Mouse (Mus musculus): ENCODE results near the gene Lmntd1.

Lmntd1 gene

GRCm38 (mm10) chr6:145485986-145486605, 128.0 kb downstream of the Lmntd1 start:
- DNase-seq (ENCODE audit: low spot score in 2 of 2), result no peak

DNA sequence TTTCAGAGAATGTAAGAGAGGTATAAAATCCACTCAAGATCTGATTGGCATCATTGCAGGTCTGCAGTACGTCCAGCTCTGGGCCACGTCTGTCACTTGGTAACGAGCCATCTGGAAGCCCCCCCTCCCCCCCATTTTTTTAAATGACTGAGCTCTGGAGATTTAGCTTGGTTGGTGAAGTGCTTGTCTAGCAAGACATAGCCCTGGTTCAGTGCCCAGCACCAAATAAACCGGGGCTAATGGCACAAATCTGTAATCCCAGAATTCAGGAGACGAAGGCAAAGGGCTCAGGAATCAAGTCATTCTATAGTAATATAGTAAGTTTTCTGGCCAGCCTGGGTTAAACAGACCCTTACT, 130.8 kb downstream of the Lmntd1 start:
- DNase-seq (ENCODE audit: low spot score in 2 of 2), result no peak

- no peak for DNase-seq (ENCODE audit: low spot score in 2 of 2)
Measured at GRCm38 (mm10) chr6:145482656-145483317, 131.3 kb downstream of the Lmntd1 start.

GRCm38 (mm10) chr6:145481938-145482337, 132.2 kb downstream of the Lmntd1 start:
- no peak for DNase-seq (ENCODE audit: low spot score in 2 of 2)

DNA sequence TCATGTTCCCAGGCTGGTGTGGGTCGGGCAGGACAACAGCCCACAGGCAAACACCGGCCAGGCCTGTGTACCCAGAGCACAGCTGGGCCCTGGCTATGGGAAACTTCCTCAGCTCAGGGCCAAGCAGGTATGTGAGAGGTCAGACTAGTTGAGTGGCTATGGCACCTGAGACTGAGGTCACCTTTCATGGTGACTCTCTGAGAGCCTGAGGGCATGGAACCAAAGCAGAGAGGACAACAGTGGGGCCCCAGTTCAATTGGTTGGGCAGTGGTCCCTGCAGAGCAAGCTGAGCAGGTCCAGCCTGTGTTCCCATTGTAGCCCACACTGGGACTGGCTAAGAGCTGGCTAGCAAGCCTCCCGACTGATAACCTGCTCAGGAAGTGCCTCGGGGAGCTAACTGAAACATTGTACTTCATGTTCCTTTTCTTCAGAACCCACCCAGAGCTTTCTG, 135.3 kb downstream of the Lmntd1 start:
- DNase-seq (ENCODE audit: low spot score in 2 of 2), result no peak

- DNase-seq (ENCODE audit: low spot score in 2 of 2), result no peak
Measured at GRCm38 (mm10) chr6:145477367-145477905, 136.7 kb downstream of the Lmntd1 start.

GRCm38 (mm10) chr6:145471638-145472247, 142.4 kb downstream of the Lmntd1 start:
- DNase-seq (ENCODE audit: low spot score in 2 of 2), result no peak

- no peak for DNase-seq (ENCODE audit: low spot score in 2 of 2)
Measured at GRCm38 (mm10) chr6:145469260-145469943, 144.7 kb downstream of the Lmntd1 start.

DNA sequence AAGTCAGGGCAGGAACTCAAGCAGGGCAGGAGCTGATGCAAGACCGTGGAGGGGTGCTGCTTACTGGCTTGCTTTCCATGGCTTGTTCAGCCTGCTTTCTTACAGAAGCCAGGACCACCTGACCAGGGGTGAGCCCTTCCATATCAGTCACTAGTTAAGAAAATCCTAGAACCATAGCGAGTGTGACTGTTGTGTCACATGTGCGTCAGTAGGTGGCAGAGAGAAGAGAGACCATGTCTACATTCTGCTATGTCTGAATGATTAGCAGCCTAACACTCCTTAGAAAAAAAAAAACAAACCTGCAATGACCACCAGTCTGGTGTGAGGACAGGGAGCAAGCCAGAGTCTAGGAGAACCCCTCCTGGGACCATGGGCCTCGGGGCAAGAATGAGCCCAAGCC, 150.1 kb downstream of the Lmntd1 start:
- no peak for DNase-seq (ENCODE audit: low spot score in 2 of 2)

GRCm38 (mm10) chr6:145462677-145463245, 151.4 kb downstream of the Lmntd1 start:
- DNase-seq (ENCODE audit: low spot score in 2 of 2), result no peak

- no peak for DNase-seq (ENCODE audit: low spot score in 2 of 2)
Measured at GRCm38 (mm10) chr6:145457066-145457465, 157.1 kb downstream of the Lmntd1 start.

GRCm38 (mm10) chr6:145450628-145451403, 163.3 kb downstream of the Lmntd1 start:
- no peak for DNase-seq (ENCODE audit: low spot score in 2 of 2)

DNA sequence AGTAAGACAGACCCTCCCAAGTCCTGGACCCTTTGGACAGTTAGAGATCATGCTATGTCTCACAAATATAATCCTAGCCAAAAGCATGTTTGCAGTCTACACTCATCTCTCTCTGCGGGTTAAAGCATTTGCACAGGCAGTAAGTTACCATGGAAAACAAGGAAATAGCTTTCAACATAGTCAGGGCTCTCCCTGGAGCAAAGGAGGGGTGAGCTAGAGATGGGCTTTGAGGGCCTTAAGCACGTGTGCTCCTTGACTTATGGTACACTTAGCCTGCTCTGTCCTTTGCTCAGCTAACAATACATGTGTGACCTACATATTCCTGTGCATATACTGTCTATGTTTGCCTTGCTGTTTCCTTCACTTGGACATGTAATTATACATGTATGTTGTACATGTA, 165.8 kb downstream of the Lmntd1 start:
- DNase-seq (ENCODE audit: low spot score in 2 of 2), result no peak

DNA sequence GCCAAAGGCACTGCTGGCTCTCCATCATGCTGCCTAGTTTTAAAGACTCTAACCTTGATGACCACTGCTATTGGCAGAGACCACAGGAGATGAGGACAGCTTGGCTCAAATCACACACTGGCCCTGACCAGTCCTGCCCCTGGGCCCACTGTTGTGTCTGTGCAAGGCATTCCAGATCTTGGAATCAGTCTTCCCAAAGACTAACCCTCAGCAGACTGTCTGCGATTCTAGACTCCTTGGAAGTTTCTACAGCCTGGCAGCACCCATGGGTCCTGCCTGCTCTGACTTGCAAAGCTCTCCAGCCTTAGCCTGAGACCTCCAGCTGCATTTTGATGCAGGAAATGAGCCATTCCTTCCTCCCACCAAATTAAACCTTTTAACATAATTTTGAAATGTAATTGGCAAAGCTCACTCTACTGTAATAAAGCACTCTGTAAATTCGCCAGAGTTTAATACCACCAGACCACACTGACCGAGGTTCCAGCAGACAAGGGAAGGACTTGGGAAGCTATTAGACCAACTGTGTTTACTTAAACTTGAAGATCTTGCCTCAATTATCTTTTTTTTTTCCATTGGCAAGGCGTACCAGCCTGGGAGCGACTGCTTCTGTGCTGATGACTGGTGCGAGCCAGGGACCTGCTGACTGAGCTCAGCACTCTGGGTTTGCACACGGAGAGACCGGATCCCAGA, 168.2 kb downstream of the Lmntd1 start:
- DNase-seq (ENCODE audit: low spot score in 2 of 2), result no peak

- DNase-seq (ENCODE audit: low spot score in 2 of 2), result no peak
Measured at GRCm38 (mm10) chr6:145445380-145445779, 168.7 kb downstream of the Lmntd1 start.

GRCm38 (mm10) chr6:145442786-145443185, 171.3 kb downstream of the Lmntd1 start:
- DNase-seq (ENCODE audit: low spot score in 2 of 2), result no peak

- peak in 1 of 2 experiments; percentile 40 for DNase-seq (ENCODE audit: low spot score in 2 of 2)
Measured at GRCm38 (mm10) chr6:145441416-145442110, 172.6 kb downstream of the Lmntd1 start.

DNA sequence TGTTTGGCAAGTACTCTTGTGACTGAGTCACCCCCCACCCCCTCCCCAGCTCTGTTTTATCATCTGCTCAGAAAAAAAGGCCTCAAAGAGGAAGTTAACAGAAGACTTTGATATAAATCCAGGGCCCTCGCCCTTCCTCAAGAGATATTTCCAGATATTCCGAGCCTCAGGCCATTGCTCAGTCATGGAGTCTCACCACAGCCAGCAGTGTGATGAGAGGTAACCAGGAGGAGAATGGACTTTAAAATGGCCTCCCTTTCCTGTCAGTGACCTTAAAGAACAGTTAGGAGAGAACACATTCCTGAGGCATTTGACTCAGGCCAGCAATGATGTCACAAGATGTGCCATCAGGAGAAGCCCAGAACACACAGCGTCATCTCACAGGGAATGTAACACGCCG, 175.3 kb downstream of the Lmntd1 start:
- DNase-seq (ENCODE audit: low spot score in 2 of 2), result no peak

DNA sequence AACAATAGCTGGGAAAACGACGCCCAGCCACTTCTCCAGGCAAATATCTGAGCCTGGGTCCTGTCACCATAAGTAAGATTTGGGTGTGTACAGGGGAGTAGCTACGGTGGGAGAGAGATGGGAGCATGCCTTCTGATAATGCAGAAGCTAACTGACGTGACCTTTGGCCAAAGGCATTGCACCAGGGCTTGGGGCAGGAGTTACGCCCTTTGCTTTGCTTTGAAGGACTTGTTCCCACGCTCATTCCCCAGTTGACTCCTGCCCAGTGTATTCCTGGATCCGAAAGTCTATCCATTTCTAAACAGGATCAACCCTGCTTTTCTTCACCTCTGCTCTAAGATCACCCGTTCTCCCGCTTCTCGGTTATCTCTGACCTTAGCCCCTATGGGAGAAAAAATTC, 178.4 kb downstream of the Lmntd1 start:
- no peak for DNase-seq (ENCODE audit: low spot score in 2 of 2)

DNA sequence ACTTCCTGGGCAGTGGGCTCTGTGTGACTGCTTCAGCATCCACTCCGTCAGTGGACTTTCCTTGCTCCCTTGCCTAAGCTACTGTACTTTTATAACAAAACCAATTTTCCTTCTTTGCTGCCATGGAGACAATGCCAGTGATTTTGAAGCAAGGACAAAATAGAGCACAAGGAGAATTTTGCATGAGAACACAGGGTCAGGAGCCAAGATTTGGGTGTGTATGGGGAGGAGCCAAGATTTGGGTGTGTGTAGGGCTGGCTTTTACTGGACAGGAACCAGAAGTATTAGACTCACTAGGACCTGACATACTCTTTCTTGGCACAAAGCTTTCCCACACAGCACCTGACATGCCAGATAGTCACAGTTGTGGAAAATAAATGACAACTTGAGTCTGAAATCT, 179.0 kb downstream of the Lmntd1 start:
- DNase-seq (ENCODE audit: low spot score in 2 of 2), result no peak

Measured in frontal cortex, postnatal 14 days (tissue).